Mouse (Mus musculus) intestine, postnatal 0 days (tissue): ENCODE data around the gene Wdr17. TPM values are rescaled to one million over a fixed set of nuclear protein-coding genes. Genes with fewer than 3 reads are reported as not detected.
"Not testable (repeated sequence)": the region's sequence is repeated elsewhere in the genome, so short reads cannot be mapped to it uniquely, and the experiment has no call there.

Experiments
- ATAC-seq: fragments of 200-750 bp; cut with Nextera tagmentation; 2 replicates; pipeline ENCODE4 v1.8.0; 2017; ENCODE audit warnings: mild to moderate bottlenecking, moderate TSS enrichment, moderate library complexity
- H3K27ac ChIP-seq: fragments of 300-500 bp; sonication (generic); 2 replicates; pipeline ENCODE4 v1.5.1; 2014; ENCODE audit warnings: mild to moderate bottlenecking, low read depth, low read length, moderate library complexity
- H3K27me3 ChIP-seq: fragments of 300-500 bp; sonication (generic); replicated peaks from 2 replicates; pipeline ENCODE4 v1.6.1; 2014; ENCODE audit warnings: low read length, mixed read lengths; ENCODE audit not compliant: control insufficient read depth, insufficient read depth
- H3K36me3 ChIP-seq: fragments of 300-500 bp; sonication (generic); 2 replicates; pipeline ENCODE4 v1.6.1; 2014; ENCODE audit warnings: mild to moderate bottlenecking, moderate library complexity; ENCODE audit not compliant: control insufficient read depth, insufficient read depth
- H3K4me1 ChIP-seq: fragments of 300-500 bp; sonication (generic); replicated peaks from 2 replicates; pipeline ENCODE4 v1.6.1; 2014; ENCODE audit warnings: antibody characterized with exemption, low read length, mixed read lengths; ENCODE audit not compliant: control insufficient read depth, insufficient read depth
- H3K4me2 ChIP-seq: fragments of 300-500 bp; sonication (generic); replicated peaks from 2 replicates; pipeline ENCODE4 v1.6.1; 2014; ENCODE audit warnings: low read depth, mild to moderate bottlenecking, moderate library complexity
- H3K4me3 ChIP-seq: fragments of 300-500 bp; sonication (generic); 2 replicates; pipeline ENCODE4 v1.5.1; 2014; ENCODE audit warnings: low read depth, low read length
- H3K9ac ChIP-seq: fragments of 300-500 bp; sonication (generic); 2 replicates; pipeline ENCODE4 v1.6.1; 2014; ENCODE audit warnings: mild to moderate bottlenecking, low read depth, low read length
- H3K9me3 ChIP-seq: fragments of 300-500 bp; sonication (generic); 2 replicates; pipeline ENCODE4 v1.6.1; 2016; ENCODE audit warnings: mixed run types; ENCODE audit not compliant: control insufficient read depth
- CTCF ChIP-seq: sonication (generic); IDR thresholded peaks from 2 replicates; pipeline ENCODE4 v1.5.1; 2016; ENCODE audit warnings: low read depth, mild to moderate bottlenecking, control low read depth, antibody characterized with exemption, moderate library complexity
- WGBS: fragments of 180-500 bp; shearing (Covaris S2); extraction: QIAGEN DNeasy Blood & Tissue Kit; methylation state at CpG from one replicate; pipeline ENCODE4 v1.1.7; 2014; 5-methylcytosine and 5-hydroxymethylcytosine counted together
- polyA plus RNA-seq: library from polyadenylated mRNA; unstranded; fragments of >200 nt; fragmentation: Nextera tagmentation; extraction: Ambion mirVana; gene quantifications from 2 replicates; pipeline ENCODE4 v1.2.1, GENCODE M21; 2015

Gene Wdr17
- polyA plus RNA-seq, 1 experiment from 2014 or later = 0.05 TPM

DNA sequence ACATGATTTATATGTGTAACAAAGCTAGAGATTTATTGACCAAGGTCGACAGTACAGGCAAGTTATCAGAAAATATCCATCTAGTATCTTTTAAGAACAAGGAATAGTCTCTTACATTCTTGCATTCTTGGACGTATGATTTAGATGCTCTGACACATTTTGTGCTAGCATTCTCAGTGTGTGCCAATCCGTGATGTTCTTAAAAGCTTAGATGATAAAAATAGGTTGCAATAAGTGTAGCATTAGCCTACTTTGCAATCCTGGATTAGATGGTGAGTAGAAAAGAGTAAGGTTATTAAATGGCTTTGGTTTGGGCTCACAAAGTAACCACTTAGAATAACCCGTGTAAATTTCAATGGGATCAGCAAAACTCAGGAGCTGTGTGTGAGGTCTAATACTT lies 168.5 kb downstream of the Wdr17 start:
- no peak overlapping the region for H3K4me2 ChIP-seq
- H3K27me3 ChIP-seq = no peaks in the 10 kb centered on the region
- ATAC-seq = no peak
- TF ChIP-seq CTCF = no peak
- no peaks in the 10 kb centered on the region for H3K36me3 ChIP-seq
- no peaks in the 10 kb centered on the region for H3K4me1 ChIP-seq
- no peaks in the 10 kb centered on the region for H3K9me3 ChIP-seq
- WGBS = 64% methylated on average over 4 of the region's 4 CpGs
- no peak overlapping the region for H3K27ac ChIP-seq
- H3K4me3 ChIP-seq = no peak overlapping the region
- H3K9ac ChIP-seq = no peak overlapping the region

GRCm38 (mm10) chr8:54705743-54706142 lies 181.2 kb downstream of the Wdr17 start:
- no peak overlapping the region for H3K9ac ChIP-seq
- ATAC-seq = no peak
- H3K4me1 ChIP-seq = no peaks in the 10 kb centered on the region
- H3K36me3 ChIP-seq = no peaks in the 10 kb centered on the region
- H3K9me3 ChIP-seq = no peaks in the 10 kb centered on the region
- H3K4me2 ChIP-seq = no peak overlapping the region
- H3K27ac ChIP-seq = no peak overlapping the region
- TF ChIP-seq CTCF = peak; percentile 57
- no peaks in the 10 kb centered on the region for H3K27me3 ChIP-seq
- 59% methylated on average over 2 of the region's 2 CpGs for WGBS
- no peak overlapping the region for H3K4me3 ChIP-seq

- no peaks in the 10 kb centered on the region for H3K9me3 ChIP-seq
- no peaks in the 10 kb centered on the region for H3K36me3 ChIP-seq
- H3K4me3 ChIP-seq = no peak overlapping the region
- no peak overlapping the region for H3K4me2 ChIP-seq
- H3K27me3 ChIP-seq = no peaks in the 10 kb centered on the region
- no peak overlapping the region for H3K9ac ChIP-seq
- no peak for ATAC-seq
- TF ChIP-seq CTCF = no peak
- H3K4me1 ChIP-seq = no peaks in the 10 kb centered on the region
- H3K27ac ChIP-seq = no peak overlapping the region
These were observed 215.2 kb downstream of the Wdr17 start for GRCm38 (mm10) chr8:54671806-54672205.

DNA sequence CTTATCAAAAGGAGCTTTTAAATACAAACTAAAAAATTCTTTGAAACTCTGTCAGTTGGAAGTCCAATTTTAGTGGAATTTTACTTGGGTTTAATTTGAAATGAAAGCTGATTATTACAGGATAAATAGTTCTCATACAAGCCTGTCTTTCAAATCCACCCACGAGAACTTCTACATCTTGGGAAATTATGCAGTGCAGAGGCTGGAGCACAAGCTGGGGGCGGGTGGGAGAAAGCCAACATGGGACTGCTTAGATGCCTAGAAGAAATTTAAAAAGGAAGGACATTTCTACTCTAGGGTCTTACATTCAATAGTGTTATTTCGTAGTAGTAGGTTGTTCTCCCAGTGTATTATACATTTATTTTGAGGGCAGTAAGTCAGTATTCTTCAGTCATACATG lies 219.2 kb downstream of the Wdr17 start:
- Histone ChIP-seq H3K9ac (no peak overlapping the region), H3K4me1 (no peaks in the 10 kb centered on the region), H3K9me3 (no peaks in the 10 kb centered on the region), H3K27me3 (no peaks in the 10 kb centered on the region), H3K4me2 (no peak overlapping the region), H3K27ac (no peak overlapping the region), H3K36me3 (no peaks in the 10 kb centered on the region), H3K4me3 (no peak overlapping the region)
- 75% methylated on average over 3 of the region's 3 CpGs for WGBS
- no peak for TF ChIP-seq CTCF
- no peak for ATAC-seq

- no peaks in the 10 kb centered on the region for H3K4me1 ChIP-seq
- H3K4me3 ChIP-seq = no peak overlapping the region
- 39% methylated on average over 5 of the region's 5 CpGs for WGBS
- H3K9me3 ChIP-seq = no peaks in the 10 kb centered on the region
- no peak for ATAC-seq
- no peaks in the 10 kb centered on the region for H3K36me3 ChIP-seq
- peak; percentile 76 for TF ChIP-seq CTCF
- no peak overlapping the region for H3K9ac ChIP-seq
- no peaks in the 10 kb centered on the region for H3K27me3 ChIP-seq
- H3K4me2 ChIP-seq = no peak overlapping the region
- no peak overlapping the region for H3K27ac ChIP-seq
These were observed 226.3 kb downstream of the Wdr17 start for GRCm38 (mm10) chr8:54660675-54661074.

DNA sequence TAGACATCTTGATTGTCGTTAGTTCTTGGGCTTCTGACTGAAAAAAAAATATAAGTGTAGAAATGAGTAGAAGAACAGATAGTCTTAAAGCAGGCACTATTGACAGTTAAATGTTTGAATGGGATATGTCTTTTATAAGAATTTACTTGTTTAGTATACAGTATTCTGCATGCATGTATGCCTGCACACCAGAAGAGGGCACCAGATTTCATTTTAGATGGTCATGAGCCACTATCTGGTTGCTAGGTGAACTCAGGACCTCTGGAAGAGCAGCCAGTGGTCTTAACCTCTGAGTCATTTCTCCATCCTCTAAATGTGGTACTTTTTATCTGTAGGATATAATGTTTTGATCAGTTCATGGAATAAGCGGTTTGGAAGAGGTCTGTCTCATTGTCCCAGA lies 227.3 kb downstream of the Wdr17 start:
- no peak overlapping the region for H3K4me3 ChIP-seq
- no peak for ATAC-seq
- H3K36me3 ChIP-seq = no peaks in the 10 kb centered on the region
- 0 out of 2 replicates have a peak, but pooled peaks have one; percentile 14 for TF ChIP-seq CTCF
- no peak overlapping the region for H3K27ac ChIP-seq
- H3K4me2 ChIP-seq = no peak overlapping the region
- H3K9me3 ChIP-seq = no peaks in the 10 kb centered on the region
- H3K4me1 ChIP-seq = no peaks in the 10 kb centered on the region
- WGBS = 82% methylated on average over 2 of the region's 2 CpGs
- no peak overlapping the region for H3K9ac ChIP-seq
- H3K27me3 ChIP-seq = no peaks in the 10 kb centered on the region

DNA sequence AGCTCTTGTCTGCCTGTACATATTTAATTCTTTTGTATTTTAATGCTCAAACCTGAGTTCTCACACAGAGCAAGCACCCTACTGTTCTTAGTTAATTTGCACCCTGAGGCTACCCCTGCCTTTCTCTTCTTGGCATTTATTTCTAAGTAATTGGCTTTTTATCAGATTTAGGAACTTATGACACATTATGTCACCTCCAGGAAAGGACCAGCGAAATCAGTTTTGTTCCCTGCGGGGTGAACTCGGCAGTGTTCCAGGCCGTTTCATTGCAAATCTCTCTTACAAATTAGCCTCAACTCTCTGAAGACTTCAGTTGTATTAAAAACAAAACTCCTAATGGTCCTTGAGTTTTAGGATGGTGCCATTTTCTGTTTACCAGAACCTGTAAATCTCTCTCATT lies 248.3 kb downstream of the Wdr17 start:
- Histone ChIP-seq H3K4me2 (no peak overlapping the region), H3K27ac (no peak overlapping the region), H3K4me1 (no peaks in the 10 kb centered on the region), H3K27me3 (no peaks in the 10 kb centered on the region), H3K9ac (no peak overlapping the region), H3K4me3 (no peak overlapping the region), H3K9me3 (no peaks in the 10 kb centered on the region), H3K36me3 (no peaks in the 10 kb centered on the region)
- WGBS = 82% methylated on average over 4 of the region's 4 CpGs
- TF ChIP-seq CTCF = no peak
- ATAC-seq = no peak

- not testable (repeated sequence) for H3K36me3 ChIP-seq, H3K4me3 ChIP-seq, H3K4me1 ChIP-seq, ATAC-seq, H3K9me3 ChIP-seq, H3K9ac ChIP-seq, H3K4me2 ChIP-seq, H3K27ac ChIP-seq, H3K27me3 ChIP-seq
- 79% methylated on average over 17 of the region's 17 CpGs for WGBS
These were observed 270.3 kb downstream of the Wdr17 start for GRCm38 (mm10) chr8:54616710-54617109.
